In the genomic region with DNA sequence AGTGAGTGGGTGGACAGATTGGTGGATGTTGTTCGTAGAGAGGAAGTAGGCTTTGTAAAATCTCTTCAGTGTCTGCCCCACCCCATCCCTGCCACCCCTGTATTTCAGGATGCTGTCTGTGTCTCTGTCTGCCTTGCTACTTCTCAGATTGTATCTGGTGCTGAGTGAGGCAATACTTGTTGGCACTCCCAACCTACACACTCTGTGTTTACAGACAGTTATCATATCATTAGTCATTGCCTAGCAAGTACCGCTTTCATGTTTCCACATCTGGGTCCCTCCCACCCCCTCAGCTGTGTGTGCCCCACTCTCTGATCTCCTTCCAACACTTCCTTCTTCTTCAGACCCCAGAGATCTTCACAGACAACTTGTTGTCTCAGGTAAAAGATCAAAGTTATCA, we compare ENCODE assay signal across 18 mouse cellular contexts.
DNase-seq lines count a peak whose midpoint lies in the region; ATAC-seq lines count a peak whose summit lies in the region.
"Had no signal": no experiment of that assay in that cellular context is flagged by ENCODE, and none has a peak within 500 bp of the region (broad histone marks: within the 10 kb centered on the region; RNA-seq: fewer than 3 reads in every experiment).

No protein-coding gene starts in this region.

- WGBS in kidney, embryonic 14.5 days = 72% methylated on average over 2 of the region's 2 CpGs

- no peaks in the 10 kb centered on the region for H3K36me3 ChIP-seq in kidney, embryonic 14.5 days (ENCODE audit: control insufficient read depth, insufficient read depth, low read length)
- H3K36me3 ChIP-seq: embryonic facial prominence, embryonic 12.5 days; G1E; lung, embryonic 15.5 days had no signal

- peak; percentile 88 for ATAC-seq in granulocyte monocyte progenitor cell, adult 5-6 weeks (replicated peaks; ENCODE audit: poor library complexity, severe bottlenecking)
- ATAC-seq in monocyte, adult 5-6 weeks (replicated peaks; ENCODE audit: insufficient number of reproducible peaks, low FRiP score, low TSS enrichment, poor library complexity, severe bottlenecking) = peak; percentile 81
- ATAC-seq in kidney, embryonic 14.5 days (ENCODE audit: low FRiP score, low TSS enrichment) = no peak

- H3K4me3 ChIP-seq in kidney, embryonic 14.5 days (ENCODE audit: low read length) = no peak overlapping the region
- H3K4me3 ChIP-seq: embryonic facial prominence, embryonic 12.5 days; erythroblast, embryonic 14.5 days; heart, adult 2 months; lung, embryonic 15.5 days had no signal

- DNase-seq in layer of hippocampus, adult 9-11 months = peak; percentile 32
- DNase-seq in layer of hippocampus, adult 18-20 months (ENCODE audit: low spot score in 2 of 2) = no peak
- DNase-seq in CD4-positive helper T cell, adult 2 months (ENCODE audit: low read depth, low spot score) = peak; percentile 27
- no peak for DNase-seq in right cerebral cortex, postnatal 14 days
- no peak for DNase-seq in cerebellum, adult 8-10 months
- DNase-seq: adrenal gland, postnatal 36 days; cerebellum, adult 9-10 months; gastrocnemius, postnatal 10 days; heart, adult 2 months; heart, postnatal 10 days had no signal

- H3K27ac ChIP-seq in kidney, embryonic 14.5 days (ENCODE audit: low read depth, low read length) = no peak overlapping the region
- H3K27ac ChIP-seq: embryonic facial prominence, embryonic 12.5 days; heart, adult 2 months; liver, embryonic 14.5 days; lung, embryonic 15.5 days had no signal

- H3K4me2 ChIP-seq in kidney, embryonic 14.5 days (replicated peaks; ENCODE audit: low read depth, low read length) = no peak overlapping the region
- H3K4me2 ChIP-seq: embryonic facial prominence, embryonic 12.5 days; lung, embryonic 15.5 days had no signal

- H3K9me3 ChIP-seq in kidney, embryonic 14.5 days (ENCODE audit: control insufficient read depth, low read length) = no peaks in the 10 kb centered on the region
- H3K9me3 ChIP-seq: embryonic facial prominence, embryonic 12.5 days; lung, embryonic 15.5 days had no signal

- H3K4me1 ChIP-seq in kidney, embryonic 14.5 days (ENCODE audit: control insufficient read depth, insufficient read depth, low read length) = no peaks in the 10 kb centered on the region
- H3K4me1 ChIP-seq: embryonic facial prominence, embryonic 12.5 days; lung, embryonic 15.5 days had no signal

- H3K9ac ChIP-seq in kidney, embryonic 14.5 days (ENCODE audit: low read depth, low read length) = no peak overlapping the region
- H3K9ac ChIP-seq: embryonic facial prominence, embryonic 12.5 days; liver, embryonic 14.5 days; lung, embryonic 15.5 days had no signal

- no peaks in the 10 kb centered on the region for H3K27me3 ChIP-seq in kidney, embryonic 14.5 days (ENCODE audit: control insufficient read depth, insufficient read depth, low read length)

Comparison
In these comparisons a context has a peak if more than half of its experiments do, and no peak if none do; other contexts are left out.
1. DNase-seq: peak in layer of hippocampus, adult 9-11 months (single experiment) and CD4-positive helper T cell, adult 2 months (single experiment); none in layer of hippocampus, adult 18-20 months (0 of 2), right cerebral cortex, postnatal 14 days (single experiment) and cerebellum, adult 8-10 months (single experiment).